In genomic region chr17:53570361-53570875, GRCm38 (mm10) we compare ENCODE assay signal across 8 mouse cellular contexts. TPM values are rescaled to one million over a fixed set of nuclear protein-coding genes. Genes with fewer than 3 reads are reported as not detected.
A peak's percentile ranks its signal among the peaks of the same experiment; 100 is the strongest.
DNase-seq lines count a peak whose midpoint lies in the region; ATAC-seq and TF ChIP-seq lines count a peak whose summit lies in the region.

No protein-coding gene starts in this region.

- no peak for ATAC-seq in neural tube, embryonic 12.5 days (ENCODE audit: low FRiP score, low read depth)
- ATAC-seq in liver, embryonic 14.5 days (ENCODE audit: insufficient read depth) = peak; percentile 19; the same call in 1 of the 2 replicates

- peaks cover 16% of the 10 kb centered on the region for H3K4me1 ChIP-seq in neural tube, embryonic 12.5 days
- H3K4me1 ChIP-seq in liver, embryonic 14.5 days (replicated peaks; ENCODE audit: control insufficient read depth in 2 of 2, insufficient read depth in 2 of 2, low read length in 1 of 2) = peaks cover 24 to 37% of the 10 kb centered on the region in 2 experiments

- DNase-seq in adrenal gland, postnatal 14 days = peak; percentile 40
- no peak for DNase-seq in adrenal gland, postnatal 25 days
- no peak for DNase-seq in neural tube, embryonic 10.5 days (ENCODE audit: extremely low spot score, low spot score)
- peak in 1 of 3 experiments; percentile 54 for DNase-seq in liver, embryonic 14.5 days (ENCODE audit: low read depth in 3 of 3, low spot score in 3 of 3)
- DNase-seq in retina, embryonic 14.5 days (ENCODE audit: low spot score) = peak; percentile 22
- no peak for DNase-seq in gastrocnemius, postnatal 4 days (ENCODE audit: low spot score in 2 of 2)
- DNase-seq in gastrocnemius, adult 8-10 months (ENCODE audit: low spot score in 2 of 2) = no peak

- H3K36me3 ChIP-seq in neural tube, embryonic 12.5 days = no peaks in the 10 kb centered on the region
- no peaks in the 10 kb centered on the region; the same call in 1 of the 2 replicates for H3K36me3 ChIP-seq in liver, embryonic 14.5 days (replicated peaks; ENCODE audit: control insufficient read depth, insufficient read depth, low read depth)

- H3K4me3 ChIP-seq in neural tube, embryonic 12.5 days = no peak overlapping the region
- peak overlapping the region; percentile 12 to 96 for H3K4me3 ChIP-seq in liver, embryonic 14.5 days (ENCODE audit: insufficient read depth in 1 of 2, low read depth in 2 of 2, low read length in 2 of 2)

- H3K9me3 ChIP-seq in neural tube, embryonic 12.5 days = no peaks in the 10 kb centered on the region
- no peaks in the 10 kb centered on the region for H3K9me3 ChIP-seq in liver, embryonic 14.5 days (ENCODE audit: control insufficient read depth, low read length)

- TF ChIP-seq CTCF in liver, embryonic 14.5 days (IDR thresholded peaks at IDR 0.05; ENCODE audit: low read depth) = no peak

- no peaks in the 10 kb centered on the region for H3K27me3 ChIP-seq in neural tube, embryonic 12.5 days (replicated peaks)
- H3K27me3 ChIP-seq in liver, embryonic 14.5 days (ENCODE audit: control insufficient read depth, insufficient read depth, low read length) = no peaks in the 10 kb centered on the region

- peak overlapping the region; percentile 48 for H3K4me2 ChIP-seq in neural tube, embryonic 12.5 days (replicated peaks)
- H3K4me2 ChIP-seq in liver, embryonic 14.5 days (ENCODE audit: low read depth) = peak overlapping the region; percentile 83

- 50% methylated on average over 10 of the region's 10 CpGs for WGBS in neural tube, embryonic 12.5 days
- 3% methylated on average over 10 of the region's 10 CpGs for WGBS in liver, embryonic 14.5 days (ENCODE audit: insufficient replicate concordance)

- H3K27ac ChIP-seq in neural tube, embryonic 12.5 days = no peak overlapping the region
- peak overlapping the region; percentile 72 for H3K27ac ChIP-seq in liver, embryonic 14.5 days

- no peak for TF ChIP-seq EP300 in liver, embryonic 14.5 days (IDR thresholded peaks at IDR 0.05; ENCODE audit: low read depth)

- H3K9ac ChIP-seq in neural tube, embryonic 12.5 days = no peak overlapping the region
- H3K9ac ChIP-seq in liver, embryonic 14.5 days (replicated peaks) = peak overlapping the region; percentile 68

RNA-seq across cellular contexts. Expression of gene Kat2b, which starts 3.8 kb away (rescaled TPM):
- 65.7 and 67.0 TPM in 2 replicates for total RNA-seq in adrenal gland, postnatal 14 days (2021)
- 63.7 and 97.1 TPM in 2 replicates for total RNA-seq in adrenal gland, postnatal 25 days (2021)
- polyA plus RNA-seq in neural tube, embryonic 12.5 days (2016; fragmentation: Nextera tagmentation; extraction: Ambion mirVana) = 3.9 and 7.1 TPM in 2 replicates
- polyA plus RNA-seq in liver, embryonic 14.5 days (2012; rRNA removed) = 4.0 and 6.0 TPM in 2 replicates
- polyA plus RNA-seq in liver, embryonic 14.5 days (2014; fragmentation: Nextera tagmentation; extraction: Ambion mirVana) = 6.1 and 7.5 TPM in 2 replicates
- 10 to 100 TPM; 31.8 to 38.8 TPM for total RNA-seq in gastrocnemius, postnatal 4 days (2021)
- 10 to 100 TPM; 57.6 to 76.6 (median 67.2) TPM for total RNA-seq in gastrocnemius, adult 8-10 months (2022)

RNA-seq across cellular contexts. Expression of gene Pp2d1, which starts 31.2 kb away (rescaled TPM):
- total RNA-seq in adrenal gland, postnatal 14 days (2021) = not detected in 2 replicates
- not detected in 2 replicates for total RNA-seq in adrenal gland, postnatal 25 days (2021)
- polyA plus RNA-seq in neural tube, embryonic 12.5 days (2016; fragmentation: Nextera tagmentation; extraction: Ambion mirVana) = 0.30 and 0.45 TPM in 2 replicates
- not detected in 2 replicates for polyA plus RNA-seq in liver, embryonic 14.5 days (2012; rRNA removed)
- 0.09 TPM in 1 of 2 replicates, not detected in the other for polyA plus RNA-seq in liver, embryonic 14.5 days (2014; fragmentation: Nextera tagmentation; extraction: Ambion mirVana)
- total RNA-seq in gastrocnemius, postnatal 4 days (2021) = not detected
- total RNA-seq in gastrocnemius, adult 8-10 months (2022) = under 1 TPM in 1 of 4 experiments, not detected in 3; 0.12 TPM

Comparison
In these comparisons a context has a peak if more than half of its experiments do, and no peak if none do; other contexts are left out.
1. DNase-seq: peak in adrenal gland, postnatal 14 days (single experiment) and retina, embryonic 14.5 days (single experiment); none in adrenal gland, postnatal 25 days (single experiment), neural tube, embryonic 10.5 days (single experiment), gastrocnemius, postnatal 4 days (0 of 2) and gastrocnemius, adult 8-10 months (0 of 2).